Mouse (Mus musculus): Measurements from ENCODE around the gene Gucy2c.

Gene Gucy2c

GRCm38 (mm10) chr6:136660831-136661705 lies 120.5 kb downstream of the Gucy2c start:
- DNase-seq (ENCODE audit: low spot score): no peak

GRCm38 (mm10) chr6:136659226-136659625 lies 122.3 kb downstream of the Gucy2c start:
- DNase-seq (ENCODE audit: low spot score): no peak

- DNase-seq (ENCODE audit: low spot score): no peak
Measured at GRCm38 (mm10) chr6:136658303-136658702, 123.3 kb downstream of the Gucy2c start.

- no peak for DNase-seq (ENCODE audit: low spot score)
Measured at GRCm38 (mm10) chr6:136655786-136656185, 125.8 kb downstream of the Gucy2c start.

GRCm38 (mm10) chr6:136654470-136654869 lies 127.1 kb downstream of the Gucy2c start:
- DNase-seq (ENCODE audit: low spot score): no peak

- DNase-seq (ENCODE audit: low spot score): no peak
Measured at GRCm38 (mm10) chr6:136653331-136653730, 128.2 kb downstream of the Gucy2c start.

GRCm38 (mm10) chr6:136650664-136651063 lies 130.9 kb downstream of the Gucy2c start:
- DNase-seq (ENCODE audit: low spot score): no peak

GRCm38 (mm10) chr6:136647455-136647861 lies 134.1 kb downstream of the Gucy2c start:
- DNase-seq (ENCODE audit: low spot score): no peak

All from layer of hippocampus, adult 11-12 months (tissue).